Mouse (Mus musculus): ENCODE data around the gene Sprr2e. TPM values are rescaled to one million over a fixed set of nuclear protein-coding genes. Genes with fewer than 3 reads are reported as not detected.

The Sprr2e gene
- polyA plus RNA-seq, 1 experiment from 2014 or later = not detected

- no peaks in the 10 kb centered on the region for H3K36me3 ChIP-seq (ENCODE audit: control insufficient read depth, insufficient read depth, low read length)
- H3K9ac ChIP-seq (replicated peaks; ENCODE audit: low read length) = no peak within 1 kb of the TSS
- 81% methylated on average over 1 of the region's 1 CpGs for whole genome bisulfite sequencing
- no peak within 1 kb of the TSS for H3K4me3 ChIP-seq (replicated peaks; ENCODE audit: low read depth, low read length)
- ATAC-seq (ENCODE audit: low FRiP score, low TSS enrichment) (no peak), DNase-seq (no peak)
- no peak within 1 kb of the TSS for H3K4me2 ChIP-seq (ENCODE audit: low read length)
- H3K27me3 ChIP-seq (ENCODE audit: control insufficient read depth, insufficient read depth, low read length) = no peaks in the 10 kb centered on the region
- H3K9me3 ChIP-seq (ENCODE audit: control insufficient read depth, low read length) = no peaks in the 10 kb centered on the region
- H3K4me1 ChIP-seq (ENCODE audit: control insufficient read depth, insufficient read depth, low read length) = no peaks in the 10 kb centered on the region
- H3K27ac ChIP-seq (replicated peaks; ENCODE audit: low read depth, low read length) = no peak within 1 kb of the TSS
Measured at GRCm38 (mm10) chr3:92385385-92385784, 33.4 kb downstream of the Sprr2e start, which contains the start of gene Sprr2h. Gene Sprr2h, plus strand, starts transcription at chr3:92385685.

DNA sequence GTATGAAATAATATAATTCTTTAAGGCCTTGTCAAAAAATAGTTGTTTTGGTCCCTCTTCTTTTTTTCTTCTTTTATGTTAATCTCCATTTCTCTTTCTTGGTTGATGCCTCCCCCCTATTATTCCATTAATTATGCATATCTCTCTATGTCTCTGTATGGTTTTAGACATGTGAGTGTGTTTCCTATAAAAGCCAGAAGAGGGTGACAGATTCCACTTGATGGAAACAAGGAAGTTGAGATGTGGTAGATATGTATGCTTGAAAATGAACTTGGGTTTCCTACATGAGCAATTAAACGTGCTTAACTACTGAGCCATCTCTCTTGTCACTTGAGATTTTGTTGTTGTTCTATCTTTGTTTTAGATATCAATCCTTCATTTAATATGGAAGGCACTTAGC, 42.4 kb downstream of the Sprr2e start:
- no peaks in the 10 kb centered on the region for H3K36me3 ChIP-seq (ENCODE audit: control insufficient read depth, insufficient read depth, low read length)
- ATAC-seq (ENCODE audit: low FRiP score, low TSS enrichment) (no peak), DNase-seq (peak; percentile 2)

More for the DNA sequence above, 42.4 kb downstream of the Sprr2e start:
- H3K4me2 ChIP-seq (ENCODE audit: low read length) = no peak overlapping the region
- no peaks in the 10 kb centered on the region for H3K4me1 ChIP-seq (ENCODE audit: control insufficient read depth, insufficient read depth, low read length)
- no peak overlapping the region for H3K4me3 ChIP-seq (replicated peaks; ENCODE audit: low read depth, low read length)
- 61% methylated on average over 1 of the region's 1 CpGs for WGBS
- H3K27me3 ChIP-seq (ENCODE audit: control insufficient read depth, insufficient read depth, low read length) = no peaks in the 10 kb centered on the region
- H3K9me3 ChIP-seq (ENCODE audit: control insufficient read depth, low read length) = no peaks in the 10 kb centered on the region
- H3K27ac ChIP-seq (replicated peaks; ENCODE audit: low read depth, low read length) = no peak overlapping the region
- H3K9ac ChIP-seq (replicated peaks; ENCODE audit: low read length) = no peak overlapping the region

Other genes starting within 250 kb of the Sprr2e start
- gene Prr9, start 228.2 kb upstream of the Sprr2e start, polyA plus RNA-seq (2014; fragmentation: Nextera tagmentation; extraction: Ambion mirVana) = not detected in 2 replicates
- not detected in 2 replicates for gene Lelp1, start 209.4 kb upstream of the Sprr2e start, polyA plus RNA-seq (2014; fragmentation: Nextera tagmentation; extraction: Ambion mirVana)
- not detected in 2 replicates for gene Sprr2a1, start 136.3 kb upstream of the Sprr2e start, polyA plus RNA-seq (2014; fragmentation: Nextera tagmentation; extraction: Ambion mirVana)
- not detected in 2 replicates for gene Sprr2a2, start 136.2 kb upstream of the Sprr2e start, polyA plus RNA-seq (2014; fragmentation: Nextera tagmentation; extraction: Ambion mirVana)
- gene Sprr2a3, start 66.7 kb upstream of the Sprr2e start, polyA plus RNA-seq (2014; fragmentation: Nextera tagmentation; extraction: Ambion mirVana) = not detected in 2 replicates
- not detected in 2 replicates for gene Sprr2b, start 35.5 kb upstream of the Sprr2e start, polyA plus RNA-seq (2014; fragmentation: Nextera tagmentation; extraction: Ambion mirVana)
- gene Sprr2d, start 13.0 kb upstream of the Sprr2e start, polyA plus RNA-seq (2014; fragmentation: Nextera tagmentation; extraction: Ambion mirVana) = not detected in 2 replicates
- gene Sprr2f, start 13.0 kb downstream of the Sprr2e start, polyA plus RNA-seq (2014; fragmentation: Nextera tagmentation; extraction: Ambion mirVana) = not detected in 2 replicates
- not detected in 2 replicates for gene Sprr2h, start 33.5 kb downstream of the Sprr2e start, polyA plus RNA-seq (2014; fragmentation: Nextera tagmentation; extraction: Ambion mirVana)
- not detected in 2 replicates for gene Sprr2i, start 55.8 kb downstream of the Sprr2e start, polyA plus RNA-seq (2014; fragmentation: Nextera tagmentation; extraction: Ambion mirVana)
- gene Sprr2j-ps, start 65.9 kb downstream of the Sprr2e start, polyA plus RNA-seq (2014; fragmentation: Nextera tagmentation; extraction: Ambion mirVana) = not detected in 2 replicates
- 6.2 and 6.3 TPM in 2 replicates for gene Gm9774, start 77.3 kb downstream of the Sprr2e start, polyA plus RNA-seq (2014; fragmentation: Nextera tagmentation; extraction: Ambion mirVana)
- not detected in 2 replicates for gene Sprr2k, start 80.4 kb downstream of the Sprr2e start, polyA plus RNA-seq (2014; fragmentation: Nextera tagmentation; extraction: Ambion mirVana)
- gene Sprr1b, start 86.6 kb downstream of the Sprr2e start, polyA plus RNA-seq (2014; fragmentation: Nextera tagmentation; extraction: Ambion mirVana) = not detected in 2 replicates
- not detected in 2 replicates for gene Sprr3, start 106.6 kb downstream of the Sprr2e start, polyA plus RNA-seq (2014; fragmentation: Nextera tagmentation; extraction: Ambion mirVana)
- gene Sprr1a, start 133.8 kb downstream of the Sprr2e start, polyA plus RNA-seq (2014; fragmentation: Nextera tagmentation; extraction: Ambion mirVana) = not detected in 2 replicates
- gene Sprr4, start 148.3 kb downstream of the Sprr2e start, polyA plus RNA-seq (2014; fragmentation: Nextera tagmentation; extraction: Ambion mirVana) = not detected in 2 replicates
- not detected in 2 replicates for gene 2310046K23Rik, start 182.4 kb downstream of the Sprr2e start, polyA plus RNA-seq (2014; fragmentation: Nextera tagmentation; extraction: Ambion mirVana)
- gene Ivl, start 221.6 kb downstream of the Sprr2e start, polyA plus RNA-seq (2014; fragmentation: Nextera tagmentation; extraction: Ambion mirVana) = not detected in 2 replicates
- gene Smcp, start 236.9 kb downstream of the Sprr2e start, polyA plus RNA-seq (2014; fragmentation: Nextera tagmentation; extraction: Ambion mirVana) = not detected in 2 replicates

Measured in midbrain, embryonic 14.5 days (tissue).